Mouse (Mus musculus) embryonic facial prominence, embryonic 11.5 days (tissue): Measurements from ENCODE around the gene Olfr1375. TPM values are rescaled to one million over a fixed set of nuclear protein-coding genes. Genes with fewer than 3 reads are reported as not detected.
"Not testable (repeated sequence)": the region's sequence is repeated elsewhere in the genome, so short reads cannot be mapped to it uniquely, and the experiment has no call there.

ENCODE experiments used
- ATAC-seq: fragments of 200-750 bp; cut with Nextera tagmentation; replicated peaks from 2 replicates; pipeline ENCODE4 v1.8.0; 2017; ENCODE audit warnings: low read depth; ENCODE audit not compliant: insufficient number of reproducible peaks, low FRiP score, low TSS enrichment
- DNase-seq: peaks from one replicate; pipeline ENCODE4 v3.0.0-alpha.2; 2015; ENCODE audit warnings: low spot score
- H3K27ac ChIP-seq: fragments of 300-500 bp; sonication (generic); replicated peaks from 2 replicates; pipeline ENCODE4 v1.5.1; 2014; ENCODE audit warnings: mild to moderate bottlenecking, low read depth, low read length, control low read depth
- H3K27me3 ChIP-seq: fragments of 300-500 bp; sonication (generic); 2 replicates; pipeline ENCODE4 v1.6.1; 2014; ENCODE audit warnings: mild to moderate bottlenecking, low read length, moderate library complexity, mixed read lengths; ENCODE audit not compliant: control insufficient read depth, insufficient read depth
- H3K36me3 ChIP-seq: fragments of 300-500 bp; sonication (generic); replicated peaks from 2 replicates; pipeline ENCODE4 v1.6.1; 2014; ENCODE audit warnings: low read depth, mild to moderate bottlenecking, low read length, moderate library complexity, mixed read lengths; ENCODE audit not compliant: control insufficient read depth, insufficient read depth
- H3K4me1 ChIP-seq: fragments of 300-500 bp; sonication (generic); 2 replicates; pipeline ENCODE4 v1.6.1; 2014; ENCODE audit warnings: low read length, mixed read lengths; ENCODE audit not compliant: control insufficient read depth, insufficient read depth
- H3K4me2 ChIP-seq: fragments of 300-500 bp; sonication (generic); 2 replicates; pipeline ENCODE4 v1.6.1; 2014; ENCODE audit warnings: low read depth, mild to moderate bottlenecking, control low read depth, low read length, moderate library complexity
- H3K4me3 ChIP-seq: fragments of 300-500 bp; sonication (generic); 2 replicates; pipeline ENCODE4 v1.5.1; 2014; ENCODE audit warnings: low read depth, low read length, control low read depth
- H3K9ac ChIP-seq: fragments of 300-500 bp; sonication (generic); replicated peaks from 2 replicates; pipeline ENCODE4 v1.6.1; 2014; ENCODE audit warnings: mild to moderate bottlenecking, control low read depth, low read length
- H3K9me3 ChIP-seq: fragments of 300-500 bp; sonication (generic); replicated peaks from 2 replicates; pipeline ENCODE4 v1.6.1; 2016; ENCODE audit warnings: mild to moderate bottlenecking, low read length, inconsistent platforms, mixed read lengths; ENCODE audit not compliant: control insufficient read depth
- WGBS: fragments of 180-500 bp; shearing (Covaris S2); extraction: QIAGEN DNeasy Blood & Tissue Kit; methylation state at CpG from one replicate; pipeline ENCODE4 v1.1.7; 2014; 5-methylcytosine and 5-hydroxymethylcytosine counted together
- polyA plus RNA-seq: library from polyadenylated mRNA; unstranded; fragments of >200 nt; fragmentation: Nextera tagmentation; extraction: Ambion mirVana; gene quantifications from 2 replicates; pipeline ENCODE4 v1.2.1, GENCODE M21; 2014

Olfr1375 gene
- polyA plus RNA-seq, result not detected in 2 replicates

GRCm38 (mm10) chr11:51047809-51048208, at the start of gene Olfr1375:
TSS of gene Olfr1375 (plus strand) at chr11:51048109.
- 73% methylated on average over 3 of the region's 3 CpGs for WGBS
- not testable (repeated sequence) for H3K9me3 ChIP-seq, DNase-seq, H3K4me3 ChIP-seq, H3K4me2 ChIP-seq, ATAC-seq, H3K27ac ChIP-seq, H3K36me3 ChIP-seq, H3K4me1 ChIP-seq, H3K27me3 ChIP-seq, H3K9ac ChIP-seq

- Histone ChIP-seq H3K9ac (no peak within 1 kb of the TSS), H3K27me3 (no peaks in the 10 kb centered on the region), H3K36me3 (no peaks in the 10 kb centered on the region), H3K27ac (no peak within 1 kb of the TSS), H3K4me1 (no peaks in the 10 kb centered on the region), H3K9me3 (no peaks in the 10 kb centered on the region), H3K4me2 (no peak within 1 kb of the TSS), H3K4me3 (no peak within 1 kb of the TSS)
- 81% methylated on average over 5 of the region's 5 CpGs for WGBS
- DNase-seq, result no peak
- ATAC-seq, result no peak
These were observed 44.6 kb upstream of the Olfr1375 start, which contains the start of gene Olfr51 for GRCm38 (mm10) chr11:51003296-51003695. TSS of gene Olfr51 (plus strand) at chr11:51003596.

- no peak overlapping the region for H3K4me3 ChIP-seq
- WGBS, result 85% methylated on average over 5 of the region's 5 CpGs
These were observed 36.1 kb upstream of the Olfr1375 start for GRCm38 (mm10) chr11:51011821-51012220.

GRCm38 (mm10) chr11:51013936-51014335, 34.0 kb upstream of the Olfr1375 start, which contains the start of gene Olfr54:
TSS of gene Olfr54 (plus strand) at chr11:51014236.
- WGBS, result 71% methylated on average over 1 of the region's 1 CpGs
- DNase-seq (no peak), ATAC-seq (no peak)
- no peak within 1 kb of the TSS for H3K27ac ChIP-seq
- no peaks in the 10 kb centered on the region for H3K4me1 ChIP-seq
- H3K4me3 ChIP-seq, result no peak within 1 kb of the TSS
- H3K9ac ChIP-seq, result no peak within 1 kb of the TSS
- no peak within 1 kb of the TSS for H3K4me2 ChIP-seq
- H3K9me3 ChIP-seq, result no peaks in the 10 kb centered on the region
- no peaks in the 10 kb centered on the region for H3K36me3 ChIP-seq
- H3K27me3 ChIP-seq, result no peaks in the 10 kb centered on the region

More at GRCm38 (mm10) chr11:51011821-51012220, 36.1 kb upstream of the Olfr1375 start:
- Histone ChIP-seq H3K27ac (no peak overlapping the region), H3K9me3 (no peaks in the 10 kb centered on the region), H3K4me2 (no peak overlapping the region), H3K27me3 (no peaks in the 10 kb centered on the region), H3K9ac (no peak overlapping the region), H3K4me1 (no peaks in the 10 kb centered on the region), H3K36me3 (no peaks in the 10 kb centered on the region)
- ATAC-seq (no peak), DNase-seq (no peak)

GRCm38 (mm10) chr11:51016341-51016740, 31.6 kb upstream of the Olfr1375 start:
- Histone ChIP-seq H3K4me3 (no peak overlapping the region), H3K27me3 (no peaks in the 10 kb centered on the region), H3K4me2 (no peak overlapping the region), H3K9ac (no peak overlapping the region), H3K4me1 (no peaks in the 10 kb centered on the region), H3K9me3 (no peaks in the 10 kb centered on the region), H3K36me3 (no peaks in the 10 kb centered on the region), H3K27ac (no peak overlapping the region)
- DNase-seq (no peak), ATAC-seq (no peak)
- WGBS, result 56% methylated on average over 2 of the region's 2 CpGs

GRCm38 (mm10) chr11:51026811-51027210, 21.1 kb upstream of the Olfr1375 start:
- not testable (repeated sequence) for H3K27ac ChIP-seq, H3K4me1 ChIP-seq, H3K36me3 ChIP-seq, H3K4me3 ChIP-seq, H3K9me3 ChIP-seq, ATAC-seq, H3K27me3 ChIP-seq, DNase-seq, H3K4me2 ChIP-seq, H3K9ac ChIP-seq
- WGBS, result 92% methylated on average over 10 of the region's 11 CpGs

GRCm38 (mm10) chr11:51029381-51029780, 18.5 kb upstream of the Olfr1375 start:
- DNase-seq, H3K9ac ChIP-seq, ATAC-seq, H3K36me3 ChIP-seq, H3K27me3 ChIP-seq, H3K4me3 ChIP-seq, H3K9me3 ChIP-seq, H3K4me1 ChIP-seq, H3K27ac ChIP-seq, H3K4me2 ChIP-seq: not testable (repeated sequence)
- 70% methylated on average over 8 of the region's 8 CpGs for WGBS

- Histone ChIP-seq H3K27me3 (no peaks in the 10 kb centered on the region), H3K4me1 (no peaks in the 10 kb centered on the region), H3K9me3 (no peaks in the 10 kb centered on the region), H3K27ac (no peak overlapping the region), H3K9ac (no peak overlapping the region), H3K4me2 (no peak overlapping the region), H3K36me3 (no peaks in the 10 kb centered on the region), H3K4me3 (no peak overlapping the region)
- no peak for DNase-seq
- WGBS, result 80% methylated on average over 2 of the region's 2 CpGs
- ATAC-seq, result no peak
These were observed 17.7 kb upstream of the Olfr1375 start for GRCm38 (mm10) chr11:51030225-51030624.
